In the genomic region with DNA sequence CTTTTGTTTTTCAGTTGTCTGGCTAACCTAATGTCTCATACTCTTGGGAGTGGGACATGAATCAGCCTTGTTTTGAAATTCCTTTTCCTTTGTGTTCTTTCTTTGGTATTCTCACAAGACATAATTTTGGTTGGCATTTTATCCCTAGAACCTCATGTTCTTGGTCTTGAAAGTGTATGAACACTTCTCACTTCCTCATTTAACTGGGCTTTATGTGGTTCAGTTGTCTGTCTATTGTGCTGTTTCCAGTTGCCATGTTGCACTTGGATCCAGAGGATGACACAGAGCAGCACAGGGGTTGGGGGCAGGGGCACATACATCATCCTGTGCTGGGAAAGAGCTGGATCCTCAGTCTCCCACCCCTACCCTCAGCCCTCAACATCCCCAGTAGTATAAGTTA, we compare ENCODE assay signal across 8 mouse cellular contexts. TPM values are rescaled to one million over a fixed set of nuclear protein-coding genes. Genes with fewer than 3 reads are reported as not detected.
DNase-seq lines count a peak whose midpoint lies in the region; ATAC-seq and TF ChIP-seq lines count a peak whose summit lies in the region.

No protein-coding gene starts in this region.

- H3K4me2 ChIP-seq in heart, embryonic 14.5 days (ENCODE audit: low read length), result peak overlapping the region; percentile 82
- H3K4me2 ChIP-seq in liver, embryonic 16.5 days (ENCODE audit: low read depth, low read length), result peak overlapping the region; percentile 88

- H3K27me3 ChIP-seq in G1E (ENCODE audit: insufficient read depth, low read length), result peaks cover 9% of the 10 kb centered on the region
- no peaks in the 10 kb centered on the region for H3K27me3 ChIP-seq in heart, embryonic 14.5 days (ENCODE audit: control insufficient read depth, insufficient read depth, low read length)
- no peaks in the 10 kb centered on the region for H3K27me3 ChIP-seq in liver, embryonic 16.5 days (ENCODE audit: control insufficient read depth, insufficient read depth, low read depth, low read length)

- H3K4me1 ChIP-seq in G1E (ENCODE audit: insufficient read depth, low read depth, low read length), result peaks cover 39% of the 10 kb centered on the region
- H3K4me1 ChIP-seq in heart, embryonic 14.5 days (ENCODE audit: control insufficient read depth in 2 of 2, insufficient read depth in 2 of 2, low read length in 2 of 2), result peaks cover 3 to 18% of the 10 kb centered on the region in 2 experiments; a peak in 3 of 4 replicates
- H3K4me1 ChIP-seq in liver, embryonic 16.5 days (ENCODE audit: control insufficient read depth, low read depth, low read length), result peaks cover 15% of the 10 kb centered on the region

- DNase-seq in heart, adult 8-10 months (ENCODE audit: low spot score), result peak; percentile 32
- no peak for DNase-seq in heart, postnatal 14 days
- no peak for DNase-seq in G1E (ENCODE audit: low spot score)
- DNase-seq in right cerebral cortex, adult 2 months (ENCODE audit: low spot score in 2 of 2), result no peak
- DNase-seq in thymus, postnatal 0 days (ENCODE audit: low spot score), result no peak
- DNase-seq in layer of hippocampus, postnatal 10 days (ENCODE audit: low spot score in 2 of 2), result no peak

- no peaks in the 10 kb centered on the region for H3K9me3 ChIP-seq in G1E (replicated peaks)
- no peaks in the 10 kb centered on the region for H3K9me3 ChIP-seq in heart, embryonic 14.5 days (ENCODE audit: control insufficient read depth, low read length)
- H3K9me3 ChIP-seq in liver, embryonic 16.5 days (replicated peaks; ENCODE audit: control insufficient read depth, low read length), result no peaks in the 10 kb centered on the region

- H3K36me3 ChIP-seq in G1E (replicated peaks), result peaks cover 30% of the 10 kb centered on the region
- 0 out of 2 replicates have a peak, but pooled peaks cover 7% of the 10 kb centered on the region for H3K36me3 ChIP-seq in heart, embryonic 14.5 days (ENCODE audit: control insufficient read depth, insufficient read depth, low read length)
- H3K36me3 ChIP-seq in liver, embryonic 16.5 days (ENCODE audit: control insufficient read depth, insufficient read depth), result peaks cover 4% of the 10 kb centered on the region; the same call in 1 of the 2 replicates

- peak overlapping the region; percentile 6; the same call in 1 of the 2 replicates for H3K4me3 ChIP-seq in G1E (ENCODE audit: low read depth, low read length)
- H3K4me3 ChIP-seq in heart, embryonic 14.5 days (ENCODE audit: control insufficient read depth in 1 of 2, insufficient read depth in 1 of 2, low read depth in 1 of 2, low read length in 2 of 2), result peak overlapping the region in 1 of 2 experiments; percentile 68; a peak in 1 of 4 replicates
- peak overlapping the region; percentile 71 for H3K4me3 ChIP-seq in liver, embryonic 16.5 days (ENCODE audit: low read depth, low read length)

- no peak for ATAC-seq in G1E (ENCODE audit: extremely low read depth, insufficient number of reproducible peaks, low FRiP score, poor library complexity, severe bottlenecking)
- no peak for ATAC-seq in heart, embryonic 14.5 days (ENCODE audit: insufficient number of reproducible peaks, insufficient read depth, low FRiP score, low read depth)
- ATAC-seq in liver, embryonic 16.5 days (ENCODE audit: low read depth), result no peak

- H3K9ac ChIP-seq in heart, embryonic 14.5 days (ENCODE audit: low read length), result peak overlapping the region; percentile 83; the same call in 1 of the 2 replicates
- H3K9ac ChIP-seq in liver, embryonic 16.5 days (ENCODE audit: low read depth, low read length), result peak overlapping the region; percentile 19

- no peak overlapping the region for H3K27ac ChIP-seq in heart, embryonic 14.5 days (replicated peaks in 1 of 2; ENCODE audit: control insufficient read depth in 1 of 2, insufficient read depth in 1 of 2, low read depth in 2 of 2, low read length in 2 of 2)
- peak overlapping the region; percentile 94 for H3K27ac ChIP-seq in liver, embryonic 16.5 days (ENCODE audit: low read length)

- no peak for TF ChIP-seq CTCF in G1E (IDR thresholded peaks at IDR 0.05; ENCODE audit: low read depth, low read length)

- intact Hi-C loops in heart, postnatal 14 days (cut with DNase I), result no loop called here

RNA-seq across cellular contexts. Expression of gene Spop, which starts 2.1 kb away (rescaled TPM):
- total RNA-seq in heart, adult 8-10 months (2022), result 100 to 1,000 TPM; 159 to 184 (median 160) TPM
- 100 to 1,000 TPM; 169 to 171 TPM for total RNA-seq in heart, postnatal 14 days (2021)
- total RNA-seq in G1E (2014; fragmentation: Nextera tagmentation) (60.4 and 70.5 TPM in 2 replicates), G1E (2017) (23.9 and 28.8 TPM in 2 replicates)
- 21.8 and 29.2 TPM in 2 replicates for polyA plus RNA-seq in G1E (2012)
- 81.6 and 89.6 TPM in 2 replicates for polyA plus RNA-seq in heart, embryonic 14.5 days (2014; fragmentation: Nextera tagmentation; extraction: Ambion mirVana)
- polyA plus RNA-seq in liver, embryonic 16.5 days (2015; fragmentation: Nextera tagmentation; extraction: Ambion mirVana), result 72.5 and 76.0 TPM in 2 replicates
- 120 and 142 TPM in 2 replicates for polyA plus RNA-seq in thymus, postnatal 0 days (2015; fragmentation: Nextera tagmentation; extraction: Ambion mirVana)
- 100 to 1,000 TPM; 132 to 137 TPM for total RNA-seq in layer of hippocampus, postnatal 10 days (2021)

RNA-seq across cellular contexts. Expression of gene Slc35b1, which starts 31.4 kb away (rescaled TPM):
- total RNA-seq in heart, adult 8-10 months (2022), result 10 to 100 TPM; 35.4 to 42.2 (median 36.5) TPM
- total RNA-seq in heart, postnatal 14 days (2021), result 10 to 100 TPM; 35.2 to 42.4 TPM
- total RNA-seq in G1E (2014; fragmentation: Nextera tagmentation) (37.5 and 37.8 TPM in 2 replicates), G1E (2017) (50.6 and 53.1 TPM in 2 replicates)
- polyA plus RNA-seq in G1E (2012), result 4.1 and 4.5 TPM in 2 replicates
- 74.6 and 75.4 TPM in 2 replicates for polyA plus RNA-seq in heart, embryonic 14.5 days (2014; fragmentation: Nextera tagmentation; extraction: Ambion mirVana)
- 37.7 and 40.5 TPM in 2 replicates for polyA plus RNA-seq in liver, embryonic 16.5 days (2015; fragmentation: Nextera tagmentation; extraction: Ambion mirVana)
- 93.1 and 95.3 TPM in 2 replicates for polyA plus RNA-seq in thymus, postnatal 0 days (2015; fragmentation: Nextera tagmentation; extraction: Ambion mirVana)
- total RNA-seq in layer of hippocampus, postnatal 10 days (2021), result 10 to 100 TPM; 75.0 to 81.6 TPM
